Mouse (Mus musculus) stomach, embryonic 14.5 days (tissue): Measurements from ENCODE around the gene Sept7. TPM values are rescaled to one million over a fixed set of nuclear protein-coding genes. Genes with fewer than 3 reads are reported as not detected.
"Not testable (repeated sequence)": the region's sequence is repeated elsewhere in the genome, so short reads cannot be mapped to it uniquely, and the experiment has no call there.

Experiments used
- ATAC-seq: fragments of 200-750 bp; cut with Nextera tagmentation; 2 replicates; pipeline ENCODE4 v1.8.0; 2017; ENCODE audit warnings: low read depth, moderate TSS enrichment; ENCODE audit not compliant: insufficient number of reproducible peaks, insufficient read depth, low FRiP score
- H3K27ac ChIP-seq: fragments of 300-500 bp; sonication (generic); 2 replicates; pipeline ENCODE4 v1.5.1; 2014; ENCODE audit warnings: mild to moderate bottlenecking, low read length, moderate library complexity, mixed read lengths
- H3K27me3 ChIP-seq: fragments of 300-500 bp; sonication (generic); 2 replicates; pipeline ENCODE4 v1.6.1; 2014; ENCODE audit warnings: low read length, control low read depth, mixed read lengths; ENCODE audit not compliant: control insufficient read depth, insufficient read depth
- H3K36me3 ChIP-seq: fragments of 300-500 bp; sonication (generic); 2 replicates; pipeline ENCODE4 v1.6.1; 2014; ENCODE audit warnings: mild to moderate bottlenecking, control low read depth, low read length, moderate library complexity, mixed read lengths; ENCODE audit not compliant: control insufficient read depth, insufficient read depth
- H3K4me1 ChIP-seq: fragments of 300-500 bp; sonication (generic); 2 replicates; pipeline ENCODE4 v1.6.1; 2014; ENCODE audit warnings: low read length, control low read depth, mixed read lengths; ENCODE audit not compliant: control insufficient read depth, insufficient read depth
- H3K4me2 ChIP-seq: fragments of 300-500 bp; sonication (generic); replicated peaks from 2 replicates; pipeline ENCODE4 v1.6.1; 2014; ENCODE audit warnings: low read depth, low read length, control low read depth
- H3K4me3 ChIP-seq: fragments of 300-500 bp; sonication (generic); 2 replicates; pipeline ENCODE4 v1.5.1; 2014; ENCODE audit warnings: low read depth, low read length, control low read depth
- H3K9ac ChIP-seq: fragments of 300-500 bp; sonication (generic); replicated peaks from 2 replicates; pipeline ENCODE4 v1.6.1; 2014; ENCODE audit warnings: low read depth, mild to moderate bottlenecking, control low read depth, low read length, moderate library complexity, mixed read lengths
- H3K9me3 ChIP-seq: fragments of 300-500 bp; sonication (generic); 2 replicates; pipeline ENCODE4 v1.6.1; 2016; ENCODE audit warnings: low read depth, low read length, control low read depth; ENCODE audit not compliant: control insufficient read depth
- WGBS: fragments of 180-500 bp; shearing (Covaris S2); extraction: QIAGEN DNeasy Blood & Tissue Kit; methylation state at CpG from one replicate; pipeline ENCODE4 v1.1.7; 2014; 5-methylcytosine and 5-hydroxymethylcytosine counted together
- polyA plus RNA-seq: library from polyadenylated mRNA; unstranded; fragments of >200 nt; fragmentation: Nextera tagmentation; extraction: Ambion mirVana; gene quantifications from 2 replicates; pipeline ENCODE4 v1.2.1, GENCODE M21; 2014

Sept7 gene
- polyA plus RNA-seq, 1 experiment from 2014 or later = 288 TPM

- Histone ChIP-seq H3K27me3 (no peaks in the 10 kb centered on the region), H3K27ac (no peak overlapping the region), H3K36me3 (no peaks in the 10 kb centered on the region), H3K9me3 (no peaks in the 10 kb centered on the region), H3K9ac (no peak overlapping the region), H3K4me2 (no peak overlapping the region), H3K4me1 (no peaks in the 10 kb centered on the region), H3K4me3 (no peak overlapping the region)
- ATAC-seq = no peak
- WGBS = 84% methylated on average over 4 of the region's 4 CpGs
Measured at GRCm38 (mm10) chr9:25224959-25225358, 27.3 kb upstream of the Sept7 start.

GRCm38 (mm10) chr9:25229740-25230139 is 22.5 kb upstream of the Sept7 start:
- ATAC-seq = no peak

GRCm38 (mm10) chr9:25230213-25231039 is 21.8 kb upstream of the Sept7 start:
- H3K9me3 ChIP-seq = no peaks in the 10 kb centered on the region
- WGBS = 81% methylated on average over 10 of the region's 10 CpGs
- no peak for ATAC-seq
- H3K4me1 ChIP-seq = no peaks in the 10 kb centered on the region
- H3K4me2 ChIP-seq = no peak overlapping the region
- H3K27me3 ChIP-seq = no peaks in the 10 kb centered on the region
- H3K36me3 ChIP-seq = no peaks in the 10 kb centered on the region
- no peak overlapping the region for H3K9ac ChIP-seq
- H3K27ac ChIP-seq = no peak overlapping the region
- H3K4me3 ChIP-seq = no peak overlapping the region

More at GRCm38 (mm10) chr9:25229740-25230139, 22.5 kb upstream of the Sept7 start:
- no peaks in the 10 kb centered on the region for H3K36me3 ChIP-seq
- no peak overlapping the region for H3K9ac ChIP-seq
- H3K4me3 ChIP-seq = no peak overlapping the region
- WGBS = 84% methylated on average over 6 of the region's 6 CpGs
- H3K4me1 ChIP-seq = no peaks in the 10 kb centered on the region
- no peaks in the 10 kb centered on the region for H3K9me3 ChIP-seq
- no peaks in the 10 kb centered on the region for H3K27me3 ChIP-seq
- H3K27ac ChIP-seq = no peak overlapping the region
- H3K4me2 ChIP-seq = no peak overlapping the region

DNA sequence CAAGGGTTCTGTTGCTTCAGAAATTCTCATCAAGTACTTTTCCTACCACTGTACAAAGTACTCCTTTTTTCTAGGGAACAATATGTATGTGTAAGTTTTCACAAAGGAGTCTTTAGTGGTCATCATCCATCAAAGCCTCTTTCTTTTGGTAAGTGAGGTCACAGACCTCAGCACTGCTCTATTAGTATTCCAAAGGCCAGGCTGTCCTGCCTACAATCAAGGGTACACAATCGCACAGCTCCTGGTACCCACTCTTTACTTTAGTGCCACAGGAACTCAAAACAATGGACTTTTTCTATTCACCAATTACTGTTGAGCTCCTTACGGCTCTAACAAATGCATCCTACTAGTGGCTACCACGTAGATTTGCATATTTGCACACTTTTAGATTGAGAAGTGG is 11.2 kb upstream of the Sept7 start:
- H3K9me3 ChIP-seq = no peaks in the 10 kb centered on the region
- no peak overlapping the region for H3K4me2 ChIP-seq
- H3K9ac ChIP-seq = no peak overlapping the region
- WGBS = 62% methylated on average over 3 of the region's 3 CpGs
- no peaks in the 10 kb centered on the region for H3K4me1 ChIP-seq
- no peaks in the 10 kb centered on the region for H3K36me3 ChIP-seq
- no peak overlapping the region for H3K27ac ChIP-seq
- H3K4me3 ChIP-seq = no peak overlapping the region
- ATAC-seq = no peak
- no peaks in the 10 kb centered on the region for H3K27me3 ChIP-seq

DNA sequence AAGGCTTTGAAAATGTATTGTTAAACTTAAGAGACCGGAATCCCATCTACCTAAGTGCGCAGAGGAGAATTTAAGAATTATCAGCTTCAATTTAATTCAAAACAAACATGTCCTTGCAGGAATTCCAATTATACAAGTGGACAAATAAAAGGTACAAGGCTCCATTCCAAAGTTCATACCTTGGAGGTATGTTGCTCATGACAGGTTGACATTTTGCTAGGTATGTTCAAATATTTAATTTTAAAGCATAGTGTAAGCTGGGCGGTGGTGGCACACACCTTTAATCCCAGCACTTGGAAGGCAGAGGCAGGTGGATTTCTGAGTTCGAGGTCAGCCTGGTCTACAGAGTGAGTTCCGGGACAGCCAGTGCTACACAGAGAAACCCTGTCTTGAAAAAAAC is 10.5 kb upstream of the Sept7 start:
- H3K4me2 ChIP-seq, H3K9me3 ChIP-seq, H3K27me3 ChIP-seq, H3K4me3 ChIP-seq, H3K4me1 ChIP-seq, ATAC-seq, H3K36me3 ChIP-seq, H3K27ac ChIP-seq, H3K9ac ChIP-seq: not testable (repeated sequence)
- WGBS = 84% methylated on average over 5 of the region's 5 CpGs

DNA sequence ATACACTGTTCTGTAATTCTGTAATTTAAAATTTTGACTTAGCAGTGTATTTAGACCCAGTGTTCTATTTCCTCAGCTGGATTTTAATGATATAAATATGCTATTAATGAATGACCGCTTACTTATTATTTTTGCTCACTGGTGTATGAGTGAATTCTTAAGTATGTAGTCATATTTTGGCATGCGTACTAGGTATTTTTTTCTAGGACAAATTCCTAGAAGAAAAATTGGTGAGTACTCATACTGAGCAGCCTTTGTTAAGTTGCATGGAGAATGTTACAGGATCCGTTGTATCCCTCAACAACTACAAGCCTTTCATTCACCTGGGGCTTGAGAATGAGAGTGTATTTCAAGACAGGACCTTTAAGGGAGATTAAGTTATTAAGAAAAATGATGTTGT is 10.0 kb upstream of the Sept7 start:
- 90% methylated on average over 3 of the region's 3 CpGs for WGBS
- Histone ChIP-seq H3K4me2 (no peak overlapping the region), H3K9ac (no peak overlapping the region), H3K27me3 (no peaks in the 10 kb centered on the region), H3K4me1 (no peaks in the 10 kb centered on the region), H3K27ac (no peak overlapping the region), H3K9me3 (no peaks in the 10 kb centered on the region), H3K36me3 (no peaks in the 10 kb centered on the region), H3K4me3 (no peak overlapping the region)
- ATAC-seq = no peak

DNA sequence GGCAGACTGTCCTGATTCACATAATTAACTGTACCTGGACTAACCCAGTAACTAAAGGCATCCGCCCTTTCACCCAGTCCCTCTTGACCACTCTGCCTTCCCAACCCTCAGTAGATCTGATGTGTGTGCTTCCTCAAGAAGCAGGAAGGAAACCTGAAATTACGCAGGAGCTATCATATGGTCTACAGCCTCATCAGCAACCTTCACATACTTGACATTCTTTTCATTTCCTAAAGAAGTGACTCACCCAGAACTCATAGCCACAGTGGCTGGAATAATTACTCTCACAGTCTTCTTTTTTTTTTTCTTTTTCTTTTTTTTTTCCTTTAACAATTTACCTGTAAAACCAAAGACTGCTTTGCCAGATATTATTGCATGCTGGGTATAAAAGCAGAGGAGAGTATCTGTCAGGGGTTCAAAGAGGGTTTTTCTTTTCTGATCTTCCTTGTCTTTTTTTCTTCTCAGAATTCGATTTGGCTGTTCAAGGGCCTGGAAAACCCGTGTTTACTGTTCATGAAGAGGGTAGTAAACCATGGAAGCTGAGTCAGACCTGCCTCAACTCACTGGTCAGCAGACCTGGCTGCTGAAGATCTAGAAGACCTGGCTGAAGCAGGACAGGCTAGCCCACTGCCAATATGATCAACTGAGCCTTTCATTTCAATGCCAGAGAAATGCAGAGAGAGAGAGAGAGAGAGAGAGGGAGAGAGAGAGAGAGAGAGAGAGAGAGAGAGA is 8.1 kb upstream of the Sept7 start:
- Histone ChIP-seq H3K27me3 (no peaks in the 10 kb centered on the region), H3K9ac (no peak overlapping the region), H3K9me3 (no peaks in the 10 kb centered on the region), H3K36me3 (no peaks in the 10 kb centered on the region), H3K4me3 (no peak overlapping the region), H3K27ac (no peak overlapping the region), H3K4me2 (no peak overlapping the region), H3K4me1 (no peaks in the 10 kb centered on the region)
- ATAC-seq = no peak
- WGBS = 56% methylated on average over 4 of the region's 4 CpGs

DNA sequence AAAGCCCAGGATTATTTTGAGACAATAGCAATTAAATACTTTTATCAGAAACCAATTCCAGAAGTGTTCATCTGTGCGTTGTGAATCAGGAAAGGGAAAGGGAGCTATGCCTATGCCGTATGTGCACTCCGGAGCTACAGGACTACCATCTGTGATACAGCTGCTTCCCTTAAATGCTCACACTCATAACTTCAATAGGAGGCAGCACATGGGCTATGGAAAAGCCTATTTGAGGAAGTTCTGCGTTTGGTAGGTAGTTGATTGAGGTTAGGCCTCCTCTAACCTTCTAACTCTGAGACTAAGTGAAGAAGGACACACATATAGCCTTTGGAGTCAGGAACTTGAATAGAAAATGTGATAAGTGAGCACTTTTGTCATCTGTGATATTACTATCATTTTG is 7.1 kb upstream of the Sept7 start:
- Histone ChIP-seq H3K27me3 (no peaks in the 10 kb centered on the region), H3K27ac (no peak overlapping the region), H3K36me3 (no peaks in the 10 kb centered on the region), H3K9ac (no peak overlapping the region), H3K4me3 (no peak overlapping the region), H3K9me3 (no peaks in the 10 kb centered on the region), H3K4me1 (no peaks in the 10 kb centered on the region), H3K4me2 (no peak overlapping the region)
- ATAC-seq = no peak
- WGBS = 78% methylated on average over 4 of the region's 4 CpGs
